Mouse (Mus musculus): ENCODE measurements at regions not wholly inside any gene's neighbourhood (a gene's known extent, or its start where the extent isn't known, plus 50 kb on each side); places are given as distances from the start of the nearest gene placed in this dataset.

DNA sequence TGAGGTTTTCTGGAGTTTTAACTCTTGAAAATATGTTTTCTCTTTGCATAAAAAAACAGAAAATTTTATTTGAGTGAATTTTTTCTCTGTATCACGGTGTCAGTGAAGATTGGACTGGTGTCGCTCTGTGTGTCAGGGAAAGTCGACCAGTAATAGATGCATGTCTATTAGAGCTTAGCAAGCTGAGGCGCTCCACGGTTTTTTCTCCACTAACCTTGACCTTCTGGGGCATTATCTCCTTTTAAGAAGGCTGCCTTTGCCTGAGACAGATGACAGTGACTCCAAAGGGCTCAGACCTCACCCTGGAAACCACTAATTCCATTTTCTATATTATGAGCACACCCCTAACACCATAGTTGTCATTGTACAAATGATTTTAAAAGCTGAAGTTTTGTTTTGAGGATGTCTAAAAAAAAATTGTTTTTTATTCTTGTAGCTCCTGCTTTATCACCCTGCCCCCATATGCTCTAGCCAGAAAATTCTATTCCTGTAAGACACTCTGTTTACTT lies 561.8 kb downstream of the Gm43517 start:
- DNase-seq = no peak

DNA sequence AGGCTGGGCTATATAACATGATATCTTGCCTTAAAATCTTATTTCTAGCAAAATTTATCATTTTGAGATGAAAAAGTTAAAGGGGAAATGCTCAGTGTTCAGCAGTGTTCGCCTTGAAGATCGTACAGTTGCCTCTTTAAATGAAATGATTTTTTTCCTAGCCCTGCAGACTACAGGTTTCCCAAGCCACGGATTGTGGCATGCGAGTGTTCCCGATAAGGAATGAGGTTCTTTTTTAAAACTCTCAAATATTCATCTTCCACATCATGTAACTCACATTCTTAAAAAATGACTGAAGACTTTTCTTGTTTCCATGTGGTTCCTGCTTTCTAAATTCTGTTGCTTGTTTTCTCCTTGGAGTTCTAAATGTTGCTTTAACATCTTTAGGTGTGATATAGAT lies 566.0 kb downstream of the Gm43517 start:
- DNase-seq = peak; percentile 10

GRCm38 (mm10) chr12:49951821-49952220 lies 566.8 kb downstream of the Gm43517 start:
- peak; percentile 56 for DNase-seq

DNA sequence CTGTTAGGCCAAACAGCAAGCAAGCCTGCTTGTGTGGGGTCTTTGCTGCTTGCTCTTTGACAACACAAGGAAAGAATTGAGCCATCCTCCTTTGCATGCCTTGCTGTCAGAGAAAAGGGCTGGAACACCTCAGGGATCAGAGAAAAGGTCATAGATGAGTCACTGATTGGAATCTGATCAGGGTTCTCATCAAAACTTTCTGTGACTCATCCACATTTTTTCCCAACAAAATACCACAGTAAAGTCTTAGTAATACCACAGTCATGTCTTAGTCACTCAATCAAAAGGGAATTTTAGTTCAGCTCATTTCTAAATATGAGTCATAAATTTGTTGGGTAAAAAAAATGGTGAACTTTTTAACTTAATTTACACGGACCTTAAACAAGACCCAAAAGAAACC lies 583.1 kb downstream of the Gm43517 start:
- DNase-seq = no peak

- DNase-seq = no peak
Measured at GRCm38 (mm10) chr12:49969546-49969945, 584.6 kb downstream of the Gm43517 start.

DNA sequence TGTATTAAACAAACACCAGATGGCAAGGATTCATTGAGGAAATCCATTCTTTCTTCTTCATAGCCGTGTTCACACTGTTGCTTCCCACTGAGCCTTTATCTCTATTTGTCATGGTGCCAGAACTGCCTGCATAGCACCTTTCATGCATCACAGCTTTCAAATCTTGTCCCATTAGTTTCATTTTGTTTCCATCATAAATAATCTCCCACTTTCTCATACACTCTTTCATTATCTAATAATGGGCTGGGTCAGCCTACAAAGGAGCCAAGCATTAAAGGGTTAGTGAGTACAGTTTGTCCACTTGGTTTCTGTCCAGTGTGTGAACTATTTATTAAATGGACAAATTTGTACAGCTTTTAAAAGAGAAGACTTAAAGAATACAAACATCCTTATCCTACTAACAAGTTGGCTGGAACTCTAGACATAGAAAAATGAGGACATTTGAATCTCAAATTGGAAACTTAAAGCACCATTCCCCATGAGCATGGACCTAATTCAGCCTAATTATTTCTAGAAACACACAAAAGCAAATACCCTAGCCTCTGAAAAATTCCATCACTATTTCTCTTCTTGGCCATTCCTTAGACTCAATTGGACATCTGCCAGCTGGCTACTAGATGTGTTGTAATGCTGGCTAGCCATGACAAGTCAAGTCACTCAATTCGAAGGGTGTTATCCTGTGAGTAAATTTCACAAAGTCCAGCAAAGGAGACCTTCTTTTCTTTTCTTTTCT lies 589.8 kb downstream of the Gm43517 start:
- no peak for DNase-seq

DNA sequence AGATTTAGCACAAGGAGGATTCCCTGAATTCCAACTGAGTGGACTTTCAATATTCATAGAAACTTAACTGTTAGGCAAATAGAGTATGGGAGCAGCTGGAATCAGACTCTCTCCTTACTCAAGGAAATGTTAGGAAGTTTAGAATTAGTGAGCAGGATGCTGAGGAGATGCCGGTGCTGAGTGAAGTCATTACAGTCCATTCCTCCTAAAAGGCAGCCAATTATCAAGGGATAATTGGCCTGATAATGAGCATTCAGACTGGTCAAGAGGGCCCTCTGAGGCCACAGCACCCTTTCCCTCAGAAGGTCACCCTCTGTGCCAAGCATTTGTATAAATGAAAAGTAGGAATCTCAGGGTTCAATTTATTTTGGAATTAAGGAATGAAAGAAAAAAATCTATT lies 590.6 kb downstream of the Gm43517 start:
- DNase-seq = no peak

DNA sequence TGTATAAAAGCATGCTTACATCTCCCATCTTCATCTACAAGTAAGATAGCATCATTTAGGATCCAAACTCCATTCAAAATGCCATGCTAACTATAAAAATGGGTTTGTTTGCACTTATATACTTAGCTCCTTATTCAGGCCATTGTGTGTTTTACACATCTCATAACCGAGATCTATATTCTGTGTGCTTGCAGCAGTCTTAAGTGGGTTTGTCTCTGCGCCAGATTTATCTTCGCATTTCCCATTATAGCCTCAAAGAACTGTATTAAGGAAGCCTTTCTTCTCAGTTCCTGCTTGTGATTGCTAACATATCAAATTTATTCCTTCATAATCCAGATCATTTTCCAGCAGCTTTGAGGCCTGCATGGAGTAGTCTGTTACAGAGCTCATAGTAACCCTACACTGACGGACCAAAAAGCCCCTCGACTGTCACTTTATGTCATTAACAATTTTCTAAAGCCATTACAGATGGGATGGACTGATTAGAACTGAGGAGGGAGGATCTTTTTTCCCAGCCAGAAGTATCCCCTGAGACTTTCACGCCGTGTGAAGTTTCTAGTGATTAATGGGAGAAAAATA lies 607.6 kb downstream of the Gm43517 start:
- no peak for DNase-seq

- no peak for DNase-seq
Measured at GRCm38 (mm10) chr12:50038808-50039374, 610.0 kb downstream of the Prkd1 start.

- no peak for DNase-seq
Measured at GRCm38 (mm10) chr12:50061286-50061685, 587.6 kb downstream of the Prkd1 start.

DNA sequence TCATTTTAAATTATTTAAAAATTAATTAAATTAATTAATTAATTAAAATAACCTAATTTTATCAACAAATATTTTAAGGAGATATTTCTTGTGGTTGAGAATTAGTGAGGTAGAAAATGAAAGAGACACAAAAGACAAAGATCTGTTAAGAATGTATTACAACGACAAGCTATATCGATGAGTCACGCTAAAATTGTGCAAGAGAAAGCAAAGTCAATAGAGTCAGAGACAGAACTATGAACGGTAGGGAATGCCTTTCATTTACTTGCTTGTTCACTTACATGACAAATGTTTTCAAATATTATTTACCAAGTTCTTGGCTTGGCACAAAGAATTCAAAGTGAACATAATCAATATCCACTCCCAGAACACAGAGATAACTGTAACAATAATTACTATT lies 582.5 kb downstream of the Prkd1 start:
- no peak for DNase-seq

- no peak for DNase-seq
Measured at GRCm38 (mm10) chr12:50071797-50072196, 577.1 kb downstream of the Prkd1 start.

- no peak for DNase-seq
Measured at GRCm38 (mm10) chr12:50072359-50072758, 576.5 kb downstream of the Prkd1 start.

GRCm38 (mm10) chr12:50073684-50074083 lies 575.2 kb downstream of the Prkd1 start:
- DNase-seq = peak; percentile 9

DNA sequence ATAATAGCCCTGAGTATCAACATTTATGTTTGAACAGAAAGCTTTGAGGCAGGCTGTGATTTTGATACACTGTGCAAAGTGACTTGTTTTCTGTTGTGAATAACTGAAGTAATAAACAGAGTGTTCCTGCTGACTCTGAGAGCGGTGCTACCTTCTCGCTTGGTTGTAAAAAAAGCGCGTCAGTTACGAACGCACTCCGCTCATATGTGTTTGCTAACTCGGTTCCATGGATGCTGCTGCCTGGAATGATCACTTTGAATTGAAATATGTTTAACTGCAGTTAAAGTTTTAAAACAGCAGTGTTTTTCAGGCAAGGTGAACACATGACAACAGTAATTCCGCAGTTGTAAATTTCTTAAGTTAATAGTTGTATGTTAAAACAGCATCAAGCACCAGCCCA lies 567.7 kb downstream of the Prkd1 start:
- no peak for DNase-seq

DNA sequence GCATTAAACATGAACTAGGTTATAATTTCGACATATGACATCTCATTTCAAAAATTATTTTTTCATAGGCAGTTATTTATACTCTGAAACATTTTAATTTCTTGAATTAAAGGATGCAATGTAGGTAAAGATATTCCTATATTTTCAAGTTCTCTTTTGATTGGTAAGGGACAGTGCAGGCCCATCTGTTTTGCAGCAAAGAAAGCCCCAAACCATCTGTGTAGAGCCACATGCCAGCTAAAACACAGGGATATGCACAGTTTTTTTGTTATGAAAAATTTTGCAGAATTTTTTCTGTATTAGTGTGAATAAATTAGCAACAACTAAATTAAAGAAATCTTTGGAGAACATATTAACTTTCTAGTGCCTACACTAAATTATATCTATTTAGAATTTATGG lies 567.3 kb downstream of the Prkd1 start:
- no peak for DNase-seq

DNA sequence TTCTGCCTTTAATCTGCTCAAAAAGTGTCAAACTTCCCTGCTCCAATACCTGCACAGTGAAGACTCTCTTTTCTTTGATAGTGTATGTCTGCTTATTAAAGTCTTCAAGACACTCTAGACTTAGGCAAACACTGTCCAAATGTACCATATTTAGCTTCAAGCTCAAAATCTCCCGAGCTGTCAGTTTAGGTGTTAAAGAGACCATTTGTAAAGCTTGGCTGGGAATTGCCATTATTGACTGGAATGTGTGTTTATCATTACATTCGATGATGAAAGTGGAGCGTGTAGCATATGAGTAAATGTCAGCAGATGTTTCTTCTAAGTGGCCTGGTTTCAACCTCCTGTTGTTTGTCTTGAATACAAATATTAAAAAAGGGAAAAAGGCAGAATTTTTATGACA lies 564.4 kb downstream of the Prkd1 start:
- DNase-seq = no peak

- DNase-seq = no peak
Measured at GRCm38 (mm10) chr12:50111246-50112044, 537.5 kb downstream of the Prkd1 start.

- peak; percentile 16 for DNase-seq
Measured at GRCm38 (mm10) chr12:50112081-50112491, 536.8 kb downstream of the Prkd1 start.

DNA sequence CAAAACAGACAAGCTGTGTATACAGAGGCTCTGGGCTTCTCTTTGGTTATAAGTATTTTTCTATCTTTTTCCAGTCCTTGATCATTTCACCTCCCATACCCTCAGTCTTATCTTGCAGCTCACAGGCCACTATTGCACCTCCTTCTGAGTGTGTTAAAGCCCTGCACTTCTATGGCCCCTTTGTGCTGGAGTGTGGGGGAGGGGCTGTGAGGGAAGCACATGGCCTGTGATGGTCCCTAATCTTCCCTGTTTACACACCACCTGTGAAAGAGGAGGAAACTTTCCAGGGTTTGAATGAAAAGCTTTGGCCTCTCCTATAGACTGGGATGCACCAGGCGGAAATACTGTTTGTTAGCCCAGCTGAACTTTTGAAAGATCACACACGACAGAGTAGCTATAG lies 533.0 kb downstream of the Prkd1 start:
- no peak for DNase-seq

- DNase-seq = no peak
Measured at GRCm38 (mm10) chr12:50118346-50118745, 530.6 kb downstream of the Prkd1 start.

GRCm38 (mm10) chr12:50122145-50122544 lies 526.8 kb downstream of the Prkd1 start:
- no peak for DNase-seq

DNA sequence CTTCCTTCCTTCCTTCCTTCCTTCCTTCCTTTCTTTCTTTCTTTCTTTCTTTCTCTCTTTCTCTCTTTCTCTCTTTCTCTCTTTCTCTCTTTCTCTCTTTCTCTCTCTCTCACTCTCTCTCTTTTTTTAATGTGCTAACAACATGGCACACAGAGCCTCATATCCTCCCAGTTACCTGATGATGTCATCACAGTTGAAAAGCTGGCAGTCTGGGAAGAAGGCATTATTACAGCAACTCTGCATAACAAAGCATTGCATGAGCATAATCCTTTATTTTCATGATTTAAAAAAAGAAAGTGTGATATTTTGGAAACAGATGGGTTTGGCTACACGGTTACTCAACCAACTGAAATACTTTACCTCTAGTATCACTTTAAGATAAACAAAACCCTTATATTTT lies 525.9 kb downstream of the Prkd1 start:
- no peak for DNase-seq
